Mouse (Mus musculus): ENCODE measurements at regions not wholly inside any gene's neighbourhood (a gene's known extent, or its start where the extent isn't known, plus 50 kb on each side); places are given as distances from the start of the nearest gene placed in this dataset.

- H3K27me3 ChIP-seq (ENCODE audit: control insufficient read depth, insufficient read depth, low read length): no peaks in the 10 kb centered on the region
- H3K4me1 ChIP-seq (replicated peaks; ENCODE audit: control insufficient read depth in 2 of 2, insufficient read depth in 2 of 2, low read length in 1 of 2): no peaks in the 10 kb centered on the region
- no peak overlapping the region for H3K4me3 ChIP-seq (ENCODE audit: insufficient read depth in 1 of 2, low read depth in 2 of 2, low read length in 2 of 2)
- H3K36me3 ChIP-seq (replicated peaks; ENCODE audit: control insufficient read depth, insufficient read depth, low read depth): no peaks in the 10 kb centered on the region
- H3K9ac ChIP-seq (replicated peaks): no peak overlapping the region
- TF ChIP-seq CTCF (IDR thresholded peaks at IDR 0.05; ENCODE audit: low read depth) (no peak), EP300 (IDR thresholded peaks at IDR 0.05; ENCODE audit: low read depth) (no peak)
- H3K9me3 ChIP-seq (ENCODE audit: control insufficient read depth, low read length): no peaks in the 10 kb centered on the region
- 56% methylated on average over 1 of the region's 1 CpGs for WGBS (ENCODE audit: insufficient replicate concordance)
- DNase-seq (ENCODE audit: low read depth in 3 of 3, low spot score in 3 of 3) (no peak), ATAC-seq (ENCODE audit: insufficient read depth) (no peak)
- no peak overlapping the region for H3K27ac ChIP-seq
- no peak overlapping the region for H3K4me2 ChIP-seq (ENCODE audit: low read depth)
Observed at GRCm38 (mm10) chr15:41283199-41283598, 1149.0 kb downstream of the 9330182O14Rik start.

DNA sequence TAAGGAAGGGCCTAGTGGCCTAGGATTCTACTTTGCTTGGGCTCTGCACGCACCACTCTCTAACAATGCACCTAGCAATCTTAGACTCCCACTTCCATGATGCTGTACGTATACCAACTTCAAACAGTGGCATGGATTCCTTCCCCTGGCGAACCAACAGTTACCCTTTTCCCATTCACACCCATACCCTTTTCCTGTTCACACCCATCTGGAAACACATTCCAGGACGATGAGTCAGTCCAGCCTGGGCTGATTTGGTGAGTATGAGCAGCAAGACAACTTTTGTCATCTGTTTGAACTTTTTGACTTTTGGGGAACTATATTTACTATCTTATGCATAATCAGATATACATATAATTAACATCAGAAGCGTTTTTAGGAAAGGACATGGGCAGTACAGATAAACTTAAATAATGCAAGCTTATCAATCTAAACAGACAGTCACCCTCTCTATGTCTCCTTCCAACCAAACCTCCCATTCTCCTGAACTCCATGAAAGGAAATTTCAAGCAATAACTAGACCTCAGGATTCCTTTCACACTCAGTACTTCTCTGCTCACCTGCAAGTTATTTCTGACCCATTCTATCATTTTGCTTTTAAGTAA lies 1152.7 kb downstream of the 9330182O14Rik start:
- Histone ChIP-seq H3K27ac (no peak overlapping the region), H3K36me3 (replicated peaks; ENCODE audit: control insufficient read depth, insufficient read depth, low read depth) (no peaks in the 10 kb centered on the region), H3K4me2 (ENCODE audit: low read depth) (no peak overlapping the region), H3K9me3 (ENCODE audit: control insufficient read depth, low read length) (no peaks in the 10 kb centered on the region), H3K4me3 (ENCODE audit: insufficient read depth in 1 of 2, low read depth in 2 of 2, low read length in 2 of 2) (no peak overlapping the region), H3K4me1 (replicated peaks; ENCODE audit: control insufficient read depth in 2 of 2, insufficient read depth in 2 of 2, low read length in 1 of 2) (no peaks in the 10 kb centered on the region), H3K27me3 (ENCODE audit: control insufficient read depth, insufficient read depth, low read length) (no peaks in the 10 kb centered on the region), H3K9ac (replicated peaks) (no peak overlapping the region)
- 39% methylated on average over 5 of the region's 5 CpGs for WGBS (ENCODE audit: insufficient replicate concordance)
- no peak for DNase-seq (ENCODE audit: low read depth in 3 of 3, low spot score in 3 of 3)
- TF ChIP-seq EP300 (IDR thresholded peaks at IDR 0.05; ENCODE audit: low read depth): no peak
- TF ChIP-seq CTCF (IDR thresholded peaks at IDR 0.05; ENCODE audit: low read depth): no peak
- ATAC-seq (ENCODE audit: insufficient read depth): no peak

DNA sequence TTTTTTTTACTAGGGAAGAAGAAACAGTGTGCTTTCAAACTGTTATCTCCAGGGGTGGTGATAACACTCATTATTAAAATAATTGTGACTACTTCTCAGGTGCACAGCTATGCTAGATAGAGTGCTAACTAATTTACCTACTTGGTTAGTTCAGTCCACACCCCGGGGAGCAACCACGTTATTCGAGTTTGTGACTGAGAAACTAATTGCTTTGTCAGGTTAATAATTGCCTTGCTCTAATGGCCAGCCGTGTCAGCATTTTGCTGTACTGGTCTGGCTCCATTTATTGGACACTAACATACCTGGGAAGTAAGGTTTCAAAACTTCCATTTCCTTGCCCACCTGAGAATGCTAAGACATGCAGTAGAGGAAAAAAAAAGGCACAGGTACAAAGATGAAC lies 1163.3 kb downstream of the 9330182O14Rik start:
- no peak for ATAC-seq (ENCODE audit: insufficient read depth)
- no peak overlapping the region for H3K4me2 ChIP-seq (ENCODE audit: low read depth)
- H3K9ac ChIP-seq (replicated peaks): no peak overlapping the region
- TF ChIP-seq EP300 (IDR thresholded peaks at IDR 0.05; ENCODE audit: low read depth): no peak
- no peak for TF ChIP-seq CTCF (IDR thresholded peaks at IDR 0.05; ENCODE audit: low read depth)
- no peaks in the 10 kb centered on the region for H3K4me1 ChIP-seq (replicated peaks; ENCODE audit: control insufficient read depth in 2 of 2, insufficient read depth in 2 of 2, low read length in 1 of 2)
- H3K4me3 ChIP-seq (ENCODE audit: insufficient read depth in 1 of 2, low read depth in 2 of 2, low read length in 2 of 2): no peak overlapping the region
- no peak for DNase-seq (ENCODE audit: low read depth in 3 of 3, low spot score in 3 of 3)
- no peak overlapping the region for H3K27ac ChIP-seq
- no peaks in the 10 kb centered on the region for H3K9me3 ChIP-seq (ENCODE audit: control insufficient read depth, low read length)
- no peaks in the 10 kb centered on the region for H3K36me3 ChIP-seq (replicated peaks; ENCODE audit: control insufficient read depth, insufficient read depth, low read depth)
- no peaks in the 10 kb centered on the region for H3K27me3 ChIP-seq (ENCODE audit: control insufficient read depth, insufficient read depth, low read length)
- 50% methylated on average over 4 of the region's 4 CpGs for WGBS (ENCODE audit: insufficient replicate concordance)

DNA sequence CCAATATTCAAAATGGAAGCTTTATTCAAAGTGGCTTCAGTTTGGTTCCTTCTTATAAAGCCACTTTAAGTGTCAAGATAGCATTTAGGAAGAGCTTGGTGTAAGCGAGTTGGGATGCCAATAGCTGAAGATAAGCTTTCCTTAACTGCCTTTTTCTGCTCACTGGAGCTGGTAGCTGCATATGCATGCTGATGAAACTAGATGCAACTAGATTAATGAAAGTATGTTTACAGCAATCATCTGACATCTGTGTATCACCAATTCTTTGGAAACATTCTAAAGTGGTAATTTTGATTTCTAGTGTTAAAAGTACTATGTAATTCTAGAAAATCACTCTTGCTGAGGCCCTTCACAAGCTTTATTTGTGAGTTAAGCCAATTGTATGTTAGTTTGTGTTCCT lies 1172.5 kb downstream of the 9330182O14Rik start:
- DNase-seq (ENCODE audit: low read depth in 3 of 3, low spot score in 3 of 3) (no peak), ATAC-seq (ENCODE audit: insufficient read depth) (no peak)
- Histone ChIP-seq H3K4me3 (ENCODE audit: insufficient read depth in 1 of 2, low read depth in 2 of 2, low read length in 2 of 2) (no peak overlapping the region), H3K27me3 (ENCODE audit: control insufficient read depth, insufficient read depth, low read length) (no peaks in the 10 kb centered on the region), H3K4me2 (ENCODE audit: low read depth) (no peak overlapping the region), H3K4me1 (replicated peaks; ENCODE audit: control insufficient read depth in 2 of 2, insufficient read depth in 2 of 2, low read length in 1 of 2) (no peaks in the 10 kb centered on the region), H3K27ac (no peak overlapping the region), H3K9ac (replicated peaks) (no peak overlapping the region), H3K36me3 (replicated peaks; ENCODE audit: control insufficient read depth, insufficient read depth, low read depth) (no peaks in the 10 kb centered on the region), H3K9me3 (ENCODE audit: control insufficient read depth, low read length) (no peaks in the 10 kb centered on the region)
- TF ChIP-seq CTCF (IDR thresholded peaks at IDR 0.05; ENCODE audit: low read depth): no peak
- TF ChIP-seq EP300 (IDR thresholded peaks at IDR 0.05; ENCODE audit: low read depth): no peak
- 46% methylated on average over 1 of the region's 1 CpGs for WGBS (ENCODE audit: insufficient replicate concordance)

GRCm38 (mm10) chr15:41311728-41312320 lies 1177.7 kb downstream of the 9330182O14Rik start:
- H3K36me3 ChIP-seq (replicated peaks; ENCODE audit: control insufficient read depth, insufficient read depth, low read depth): no peaks in the 10 kb centered on the region
- H3K9ac ChIP-seq (replicated peaks): no peak overlapping the region
- DNase-seq (ENCODE audit: low read depth in 3 of 3, low spot score in 3 of 3) (no peak), ATAC-seq (ENCODE audit: insufficient read depth) (no peak)
- WGBS (ENCODE audit: insufficient replicate concordance): 39% methylated on average over 5 of the region's 5 CpGs
- no peaks in the 10 kb centered on the region for H3K27me3 ChIP-seq (ENCODE audit: control insufficient read depth, insufficient read depth, low read length)
- no peak overlapping the region for H3K4me2 ChIP-seq (ENCODE audit: low read depth)
- TF ChIP-seq CTCF (IDR thresholded peaks at IDR 0.05; ENCODE audit: low read depth): no peak
- no peak for TF ChIP-seq EP300 (IDR thresholded peaks at IDR 0.05; ENCODE audit: low read depth)
- H3K27ac ChIP-seq: no peak overlapping the region
- H3K9me3 ChIP-seq (ENCODE audit: control insufficient read depth, low read length): no peaks in the 10 kb centered on the region
- H3K4me3 ChIP-seq (ENCODE audit: insufficient read depth in 1 of 2, low read depth in 2 of 2, low read length in 2 of 2): no peak overlapping the region
- H3K4me1 ChIP-seq (replicated peaks; ENCODE audit: control insufficient read depth in 2 of 2, insufficient read depth in 2 of 2, low read length in 1 of 2): no peaks in the 10 kb centered on the region

Data from liver, embryonic 14.5 days (tissue).